Comparison of ENCODE assay signal across 10 mouse cellular contexts in the genomic region with DNA sequence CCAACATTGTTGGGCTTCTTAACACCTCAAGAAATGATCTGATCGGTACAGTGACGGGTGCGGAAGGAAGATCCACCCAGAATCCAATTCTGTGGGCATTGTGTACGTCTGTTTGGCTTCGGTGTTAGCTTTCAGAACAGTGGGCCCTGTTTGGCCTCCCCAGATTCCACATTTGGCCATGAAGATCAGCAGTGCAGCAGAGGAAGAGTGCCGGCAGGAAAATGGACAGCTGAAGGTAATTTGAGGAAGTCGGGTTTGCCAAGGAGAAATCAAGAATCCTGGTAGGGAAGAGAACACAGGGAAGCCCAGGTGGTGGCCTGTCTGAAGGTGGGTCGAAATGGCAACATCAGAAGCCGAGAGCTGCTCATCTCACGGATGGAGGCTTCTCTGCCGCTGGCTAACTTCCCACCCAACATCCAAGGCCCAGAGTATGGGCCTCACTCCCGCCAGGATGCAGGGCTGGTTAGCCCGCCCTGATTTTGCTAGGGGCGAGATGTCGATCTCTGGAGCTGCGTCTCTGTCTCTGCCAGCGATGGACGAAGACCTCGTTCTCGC. TPM values are rescaled to one million over a fixed set of nuclear protein-coding genes. Genes with fewer than 3 reads are reported as not detected.
A peak's percentile ranks its signal among the peaks of the same experiment; 100 is the strongest.
DNase-seq lines count a peak whose midpoint lies in the region; ATAC-seq and TF ChIP-seq lines count a peak whose summit lies in the region.
"Had no signal": no experiment of that assay in that cellular context is flagged by ENCODE, and none has a peak within 500 bp of the region (broad histone marks: within the 10 kb centered on the region; RNA-seq: fewer than 3 reads in every experiment).

No protein-coding gene starts in this region.

- no peak for TF ChIP-seq CTCF in heart, postnatal 0 days (IDR thresholded peaks at IDR 0.05; ENCODE audit: low read depth)

- H3K27ac ChIP-seq in heart, postnatal 0 days (ENCODE audit: low read depth) = no peak overlapping the region
- H3K27ac ChIP-seq in limb, embryonic 11.5 days (replicated peaks; ENCODE audit: low read depth, low read length) = no peak overlapping the region

- WGBS in heart, postnatal 0 days = 5% methylated on average over 20 of the region's 20 CpGs
- 1% methylated on average over 20 of the region's 20 CpGs for WGBS in limb, embryonic 11.5 days

- peak; percentile 54 for DNase-seq in cerebellum, adult 11 months
- no peak for DNase-seq in cerebellum, adult 8-10 months
- no peak for DNase-seq in heart, postnatal 0 days (ENCODE audit: low spot score)
- no peak for DNase-seq in heart, adult 18-20 months
- peak; percentile 76 to 78 for DNase-seq in cerebellum, postnatal 10 days
- peak; percentile 62 for DNase-seq in limb, embryonic 11.5 days (ENCODE audit: low spot score)
- no peak for DNase-seq in thymus, postnatal 14 days
- no peak for DNase-seq in spleen, adult 18-20 months
- DNase-seq: gastrocnemius, postnatal 10 days; kidney, adult 9 months had no signal

- ATAC-seq in heart, postnatal 0 days (ENCODE audit: insufficient read depth, low read depth) = no peak
- ATAC-seq in limb, embryonic 11.5 days (ENCODE audit: insufficient number of reproducible peaks, low FRiP score, low TSS enrichment, low read depth) = no peak

- H3K4me3 ChIP-seq in heart, postnatal 0 days (ENCODE audit: low read depth, low read length) = peak overlapping the region; percentile 15
- no peak overlapping the region for H3K4me3 ChIP-seq in limb, embryonic 11.5 days (ENCODE audit: low read depth, low read length)

- peak overlapping the region; percentile 10 for H3K4me2 ChIP-seq in heart, postnatal 0 days (ENCODE audit: low read depth, low read length)
- H3K4me2 ChIP-seq in limb, embryonic 11.5 days (ENCODE audit: low read depth, severe bottlenecking) = no peak overlapping the region

- no peaks in the 10 kb centered on the region for H3K9me3 ChIP-seq in heart, postnatal 0 days (replicated peaks; ENCODE audit: control insufficient read depth, low read length)
- H3K9me3 ChIP-seq in limb, embryonic 11.5 days (ENCODE audit: control insufficient read depth, low read length) = no peaks in the 10 kb centered on the region

- H3K36me3 ChIP-seq in heart, postnatal 0 days (replicated peaks; ENCODE audit: control insufficient read depth, insufficient read depth, low read length) = no peaks in the 10 kb centered on the region
- H3K36me3 ChIP-seq in limb, embryonic 11.5 days (ENCODE audit: control insufficient read depth, insufficient read depth, low read length) = no peaks in the 10 kb centered on the region

- peaks cover 6% of the 10 kb centered on the region for H3K4me1 ChIP-seq in heart, postnatal 0 days (ENCODE audit: control insufficient read depth, insufficient read depth)
- peaks cover 7% of the 10 kb centered on the region; the same call in 1 of the 2 replicates for H3K4me1 ChIP-seq in limb, embryonic 11.5 days (ENCODE audit: control insufficient read depth, insufficient read depth, low read length)

- no peak overlapping the region for H3K9ac ChIP-seq in heart, postnatal 0 days (replicated peaks; ENCODE audit: low read depth, low read length)
- H3K9ac ChIP-seq in limb, embryonic 11.5 days (ENCODE audit: low read length) = no peak overlapping the region

- TF ChIP-seq EP300 in heart, postnatal 0 days (IDR thresholded peaks at IDR 0.05; ENCODE audit: low read depth) = no peak

- H3K27me3 ChIP-seq in heart, postnatal 0 days (ENCODE audit: control insufficient read depth, insufficient read depth, low read length) = peaks cover 99% of the 10 kb centered on the region
- H3K27me3 ChIP-seq in limb, embryonic 11.5 days (ENCODE audit: control insufficient read depth, insufficient read depth, low read length) = peaks cover 95% of the 10 kb centered on the region

RNA-seq across cellular contexts. Expression of gene En2, which starts 4.0 kb away (rescaled TPM):
- total RNA-seq in heart, postnatal 0 days (2014; rRNA removed; ENCODE audit: low replicate concordance) = not detected in 2 replicates
- polyA plus RNA-seq in heart, postnatal 0 days (2015; fragmentation: Nextera tagmentation; extraction: Ambion mirVana) = not detected in 2 replicates
- total RNA-seq in heart, adult 18-20 months (2021) = under 1 TPM in 1 of 2 experiments, not detected in 1; 0.08 TPM
- not detected in 2 replicates for polyA plus RNA-seq in limb, embryonic 11.5 days (2014; fragmentation: Nextera tagmentation; extraction: Ambion mirVana)

Comparison
In these comparisons a context has a peak if more than half of its experiments do, and no peak if none do; other contexts are left out.
1. DNase-seq: peak in cerebellum, adult 11 months (single experiment), cerebellum, postnatal 10 days (2 of 2) and limb, embryonic 11.5 days (single experiment); none in cerebellum, adult 8-10 months (single experiment), heart, postnatal 0 days (single experiment), heart, adult 18-20 months (0 of 2), thymus, postnatal 14 days (single experiment) and spleen, adult 18-20 months (0 of 2).